Mouse (Mus musculus): ENCODE results near the gene Gsto2. TPM values are rescaled to one million over a fixed set of nuclear protein-coding genes. Genes with fewer than 3 reads are reported as not detected.

Gsto2 gene
- total RNA-seq, 2 experiments from 2014 or later, result 2.2 to 2.4 TPM

DNA sequence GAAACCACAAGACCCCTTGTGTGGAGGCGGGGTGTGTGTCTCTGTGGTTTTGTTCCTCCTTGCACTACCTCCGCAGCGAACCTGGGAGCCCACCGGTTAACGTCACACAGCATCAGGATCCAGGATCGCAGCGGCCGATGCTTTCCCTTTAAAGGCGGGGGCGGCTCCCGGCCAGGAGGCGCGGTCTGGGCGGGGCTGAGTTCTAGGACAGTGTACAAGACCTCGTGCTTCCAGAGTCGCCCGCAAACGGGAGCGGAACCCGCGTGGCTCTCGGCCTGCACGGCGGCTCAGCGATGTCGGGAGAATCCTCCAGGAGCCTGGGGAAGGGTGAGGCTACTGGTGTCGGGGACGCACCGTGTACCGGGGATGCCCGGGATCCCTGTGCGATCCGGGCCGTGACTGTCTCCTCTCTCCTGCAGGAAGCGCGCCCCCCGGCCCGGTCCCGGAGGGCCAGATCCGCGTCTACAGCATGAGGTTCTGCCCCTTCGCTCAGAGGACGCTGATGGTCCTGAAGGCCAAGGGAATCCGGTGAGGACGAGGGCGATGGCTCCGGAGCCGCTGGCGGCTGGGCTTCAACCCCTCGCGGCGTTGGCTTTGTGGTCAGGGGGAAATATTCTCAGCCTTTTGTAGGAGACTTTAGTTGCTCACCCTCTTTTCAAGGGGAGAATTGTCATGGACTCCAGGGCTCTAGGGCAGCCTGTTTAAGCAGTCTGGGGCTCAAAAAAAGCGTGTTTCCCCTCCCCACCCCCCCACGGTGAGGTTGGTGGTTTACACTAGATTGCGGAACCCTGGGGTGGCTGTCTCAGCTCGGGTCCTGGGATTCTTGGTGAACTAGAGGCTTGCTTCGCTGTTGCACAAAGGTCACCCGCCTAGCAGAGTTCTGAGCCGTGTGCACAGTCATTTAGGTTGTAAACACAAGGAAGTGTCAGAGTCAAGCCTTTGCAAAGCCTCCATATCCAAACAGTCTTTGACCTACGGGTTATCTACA, 10.2 kb upstream of the Gsto2 start, which contains the start of gene Gsto1:
Gene Gsto1 (plus strand): TSS at position 175 of the 988 bp plus-strand sequence.
- peak; percentile 81 to 83 for DNase-seq (ENCODE audit: extremely low spot score in 1 of 2, low spot score in 1 of 2)

- no peak for DNase-seq (ENCODE audit: extremely low spot score in 1 of 2, low spot score in 1 of 2)
These were observed 7.1 kb upstream of the Gsto2 start for GRCm38 (mm10) chr19:47857957-47858942.

DNA sequence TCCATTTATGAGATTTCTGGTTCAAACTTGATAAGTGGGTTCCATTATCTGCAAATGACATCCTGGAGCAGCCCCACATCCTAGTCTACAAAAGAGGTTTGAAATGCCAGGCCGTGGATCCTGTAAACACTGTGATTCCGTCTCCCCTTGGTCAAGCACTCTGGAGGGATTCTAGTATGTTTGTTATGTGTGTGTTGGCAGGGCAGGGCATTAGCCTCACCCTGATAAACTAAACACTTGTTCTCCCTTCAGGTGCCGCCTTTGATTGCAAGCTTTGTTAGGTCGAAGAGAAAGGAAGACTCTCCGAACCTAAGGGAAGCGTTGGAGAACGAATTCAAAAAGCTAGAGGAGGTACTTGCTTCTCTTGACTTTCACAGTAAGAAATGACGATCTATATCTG, 6.2 kb upstream of the Gsto2 start:
- DNase-seq (ENCODE audit: extremely low spot score in 1 of 2, low spot score in 1 of 2), result no peak

GRCm38 (mm10) chr19:47862581-47862980, 2.8 kb upstream of the Gsto2 start:
- DNase-seq (ENCODE audit: extremely low spot score in 1 of 2, low spot score in 1 of 2), result no peak

DNA sequence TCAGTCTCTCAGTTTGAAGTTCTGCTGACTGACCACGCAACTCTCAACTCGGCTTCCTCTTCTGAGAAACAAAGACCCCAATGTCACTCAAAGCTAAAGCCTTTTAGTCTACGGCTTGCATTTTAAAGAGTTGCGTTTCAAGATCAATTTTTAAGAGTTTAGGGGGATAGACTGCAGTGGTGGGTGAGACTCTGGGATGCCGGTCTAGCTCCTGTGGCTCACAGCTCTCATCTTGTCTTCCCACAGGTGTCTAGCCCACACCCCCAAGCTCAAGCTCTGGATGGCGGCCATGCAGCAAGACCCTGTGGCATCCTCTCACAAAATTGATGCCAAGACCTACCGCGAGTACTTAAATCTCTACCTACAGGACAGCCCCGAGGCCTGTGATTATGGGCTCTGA, 1.3 kb upstream of the Gsto2 start:
- DNase-seq (ENCODE audit: extremely low spot score in 1 of 2, low spot score in 1 of 2), result no peak

DNA sequence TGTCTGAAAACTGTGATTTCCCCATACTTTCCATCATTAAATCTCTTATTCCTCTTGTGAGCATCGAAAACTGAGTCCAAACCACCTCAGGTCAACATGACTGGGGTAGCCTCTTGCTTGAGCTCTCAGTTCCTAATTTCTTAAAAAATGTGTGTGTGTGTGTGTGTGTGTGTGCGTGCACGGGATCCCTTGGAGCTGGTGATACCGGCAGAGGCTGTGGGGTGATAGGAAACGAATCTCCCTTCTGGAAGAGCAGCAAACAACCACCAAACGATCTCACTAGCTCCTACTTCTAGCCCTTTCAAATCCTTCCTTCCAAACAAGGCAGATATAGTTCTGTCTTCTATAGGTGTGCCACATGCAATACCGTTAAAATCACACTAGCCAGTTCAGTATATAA, 613 bp upstream of the Gsto2 start:
- DNase-seq (ENCODE audit: extremely low spot score in 1 of 2, low spot score in 1 of 2), result no peak

DNA sequence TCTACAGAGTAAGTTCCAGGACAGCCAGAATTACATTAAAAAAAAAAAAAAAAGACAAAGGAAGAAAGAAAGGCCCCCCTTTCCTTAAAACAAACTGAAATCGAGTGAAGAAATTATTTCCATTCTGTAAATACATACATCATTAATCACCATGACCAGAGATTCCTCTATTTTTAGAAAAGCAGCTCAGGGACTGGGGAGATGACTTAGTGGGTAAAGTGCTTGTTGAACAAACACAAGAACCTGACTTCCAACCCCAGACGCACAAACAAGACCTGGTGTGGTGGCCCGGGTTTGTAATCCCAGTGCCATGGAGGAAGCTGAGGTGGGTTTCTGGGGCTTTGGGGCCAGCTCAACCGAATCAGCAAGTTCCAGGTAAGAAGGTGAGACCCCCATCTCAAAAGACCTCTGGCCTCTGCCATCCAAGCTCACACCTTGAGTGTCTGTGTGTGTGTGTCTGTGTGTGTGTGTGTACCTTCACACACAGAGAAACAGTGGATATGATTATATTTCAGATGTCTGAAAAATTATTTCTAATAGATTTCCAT, 2.4 kb downstream of the Gsto2 start:
- DNase-seq (ENCODE audit: extremely low spot score in 1 of 2, low spot score in 1 of 2), result no peak

- DNase-seq (ENCODE audit: extremely low spot score in 1 of 2, low spot score in 1 of 2), result no peak
These were observed 3.6 kb downstream of the Gsto2 start for GRCm38 (mm10) chr19:47868951-47869350.

DNA sequence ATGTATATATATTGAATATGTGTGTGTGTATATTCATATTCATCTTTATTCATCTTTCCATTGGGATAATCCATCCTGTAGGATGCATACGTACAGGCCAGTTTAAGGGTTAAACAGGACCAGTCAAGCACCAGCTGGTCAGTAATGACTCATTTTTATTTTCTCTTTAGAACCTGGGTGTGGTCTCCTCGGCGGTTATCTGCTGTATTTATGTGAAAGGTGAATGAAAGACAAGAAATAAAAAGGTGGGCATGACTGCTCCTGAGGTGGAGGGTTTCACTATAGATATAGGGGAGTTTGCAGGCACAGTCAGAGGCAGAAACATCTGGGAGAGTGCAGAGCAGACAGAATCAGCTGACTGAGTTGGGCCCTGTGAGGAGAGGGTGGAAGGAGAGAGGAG, 4.2 kb downstream of the Gsto2 start:
- DNase-seq (ENCODE audit: extremely low spot score in 1 of 2, low spot score in 1 of 2), result no peak

DNA sequence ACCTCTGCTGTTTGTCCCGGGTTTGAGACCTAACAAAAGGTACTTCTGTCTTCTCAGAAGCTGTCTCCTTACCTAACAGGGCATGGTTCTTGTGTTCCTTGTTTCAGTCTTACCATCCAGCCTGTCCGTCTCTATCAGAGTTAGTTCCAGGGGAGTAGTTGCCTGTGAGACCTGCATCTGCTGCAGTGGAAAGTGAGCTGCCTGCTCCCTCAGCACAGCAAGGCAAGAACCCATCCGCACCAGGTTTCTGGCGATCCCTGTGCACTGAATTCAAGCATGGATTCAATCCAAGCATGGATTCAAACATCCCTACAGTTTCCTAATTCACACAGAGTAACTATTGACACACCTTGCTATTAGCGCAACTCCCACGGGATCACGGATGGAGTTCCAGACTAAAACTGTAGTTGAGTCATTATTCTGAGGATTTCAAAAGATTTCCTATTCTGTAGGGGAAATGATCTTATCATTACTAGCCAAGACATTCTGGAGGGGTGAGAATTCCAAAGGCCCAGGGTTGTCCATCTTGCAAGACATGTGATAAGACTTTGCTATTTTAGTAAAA, 4.8 kb downstream of the Gsto2 start:
- no peak for DNase-seq (ENCODE audit: extremely low spot score in 1 of 2, low spot score in 1 of 2)

DNA sequence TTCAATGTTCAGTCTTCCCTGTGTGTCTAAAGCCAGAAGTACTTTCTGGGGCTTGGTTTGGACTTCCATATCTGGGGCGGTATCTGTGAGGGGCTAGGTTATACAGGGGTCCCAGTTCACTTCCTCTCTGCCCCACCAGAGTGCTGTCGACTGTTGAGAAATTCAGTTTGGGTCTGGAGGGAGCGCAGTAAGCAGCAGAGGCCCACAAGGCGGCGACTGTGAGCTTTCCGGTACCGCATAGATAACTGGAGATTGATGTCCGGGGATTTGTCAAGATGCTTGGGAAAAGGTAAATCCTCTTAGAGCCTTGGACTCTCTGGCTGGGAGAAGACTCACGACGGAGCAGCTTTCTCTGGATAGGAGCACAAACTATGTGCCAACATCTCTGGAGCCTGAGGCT, 6.2 kb downstream of the Gsto2 start:
- peak in 1 of 2 experiments; percentile 29 for DNase-seq (ENCODE audit: extremely low spot score in 1 of 2, low spot score in 1 of 2)

DNA sequence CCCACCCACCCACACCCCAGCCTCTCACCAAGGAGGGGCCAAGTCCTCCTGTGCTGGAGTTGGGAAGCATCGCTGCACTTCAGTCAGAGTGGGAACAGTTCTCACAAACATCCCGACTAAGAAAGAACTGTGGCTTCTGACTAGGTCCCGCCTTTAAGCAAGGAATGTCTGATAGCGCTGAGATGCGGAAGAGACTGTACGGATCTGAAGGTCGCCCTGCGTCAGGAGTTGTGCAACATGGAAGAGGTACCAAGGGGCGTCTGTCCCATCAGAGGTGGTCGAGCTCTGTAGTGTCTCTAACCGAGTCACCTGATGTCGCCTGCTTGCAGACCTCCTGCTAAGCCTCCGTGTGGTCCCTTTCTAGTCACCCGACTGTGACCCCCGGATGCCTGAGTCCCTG, 10.9 kb downstream of the Gsto2 start:
- DNase-seq (ENCODE audit: extremely low spot score in 1 of 2, low spot score in 1 of 2), result no peak

DNA sequence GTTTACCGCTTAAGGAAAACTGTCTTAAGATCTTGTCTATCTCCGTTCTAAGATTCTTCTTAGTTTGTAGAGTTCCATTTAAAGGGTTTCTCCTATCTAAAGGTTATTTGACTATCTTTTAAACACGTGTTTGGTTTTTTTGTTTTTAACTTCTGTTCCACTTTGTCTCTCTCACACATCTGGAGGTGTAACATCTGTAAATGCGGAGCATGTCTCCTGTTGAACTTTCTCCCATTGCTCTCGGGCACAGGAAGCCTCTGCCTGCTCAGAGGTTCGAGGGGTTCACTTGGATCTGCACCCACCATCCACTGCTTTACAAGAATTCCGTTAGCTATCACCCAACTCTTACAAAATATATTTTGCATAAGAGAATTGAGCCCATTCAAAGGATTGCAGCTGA, 16.2 kb downstream of the Gsto2 start:
- DNase-seq (ENCODE audit: extremely low spot score in 1 of 2, low spot score in 1 of 2), result no peak

GRCm38 (mm10) chr19:47882151-47882881, 17.0 kb downstream of the Gsto2 start:
- DNase-seq (ENCODE audit: extremely low spot score in 1 of 2, low spot score in 1 of 2), result peak; percentile 77 to 89

- no peak for DNase-seq (ENCODE audit: extremely low spot score in 1 of 2, low spot score in 1 of 2)
These were observed 17.5 kb downstream of the Gsto2 start for GRCm38 (mm10) chr19:47882882-47883254.

DNA sequence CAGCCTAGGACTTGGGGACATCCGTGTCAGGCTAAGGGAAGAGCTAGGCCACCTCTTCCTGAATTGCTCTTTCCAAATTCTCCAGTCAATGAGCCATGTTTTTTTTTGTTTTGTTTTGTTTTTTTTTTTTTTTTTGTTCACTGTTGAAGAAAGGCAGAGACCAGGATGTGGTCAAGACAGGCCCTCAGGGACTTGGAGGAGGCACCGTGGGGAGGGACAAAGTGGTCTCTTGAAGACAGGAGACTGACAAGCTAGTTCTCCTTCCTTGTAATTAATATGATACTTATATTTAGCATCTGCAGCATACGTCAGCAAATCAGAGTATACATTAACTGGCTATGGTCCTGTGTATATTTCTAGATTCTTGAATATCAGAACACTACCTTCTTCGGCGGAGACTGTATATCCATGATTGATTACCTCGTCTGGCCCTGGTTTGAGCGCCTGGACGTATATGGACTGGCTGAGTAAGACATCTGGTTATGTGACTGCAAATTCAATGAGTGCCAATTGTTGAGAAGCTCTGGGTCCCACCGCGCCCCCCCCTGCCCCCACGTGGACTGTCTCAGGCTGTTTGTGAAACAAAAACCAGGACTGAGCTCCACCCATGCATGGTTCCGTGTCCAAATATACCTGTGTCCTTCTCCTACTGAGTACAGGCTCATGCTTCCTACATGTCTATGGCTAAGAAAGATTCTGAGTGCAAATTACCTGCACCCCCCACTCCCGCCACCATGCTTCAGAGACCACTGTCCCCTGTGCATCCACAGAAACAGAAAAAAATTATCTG, 19.2 kb downstream of the Gsto2 start:
- no peak for DNase-seq (ENCODE audit: extremely low spot score in 1 of 2, low spot score in 1 of 2)

DNA sequence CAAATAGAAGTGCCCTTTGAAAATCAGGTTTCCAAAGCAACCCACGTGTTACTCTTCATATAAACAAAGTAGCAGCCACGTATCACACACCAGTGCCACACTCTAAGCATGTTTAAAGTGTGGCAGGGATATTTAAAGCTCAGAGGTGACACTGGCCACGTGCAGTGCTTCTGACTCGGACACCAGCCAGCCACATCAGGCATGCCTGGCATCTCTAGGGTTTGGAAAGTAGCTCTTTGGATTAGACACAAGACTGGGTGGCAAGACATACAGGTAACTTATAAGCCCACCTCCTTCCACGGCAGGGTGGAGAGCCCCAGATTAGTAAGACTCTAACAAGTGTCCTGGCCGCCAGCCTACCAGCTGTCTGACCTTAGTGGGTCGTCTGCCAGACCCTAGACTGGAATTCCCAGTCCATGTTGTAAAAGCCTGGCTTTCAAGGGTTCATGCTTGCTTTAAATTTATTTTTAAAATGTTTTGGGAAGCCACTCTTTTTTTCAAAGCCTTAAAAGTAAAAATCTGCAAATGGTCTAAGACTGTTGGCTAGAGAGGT, 19.9 kb downstream of the Gsto2 start:
- no peak for DNase-seq (ENCODE audit: extremely low spot score in 1 of 2, low spot score in 1 of 2)

GRCm38 (mm10) chr19:47885886-47886285, 20.6 kb downstream of the Gsto2 start:
- DNase-seq (ENCODE audit: extremely low spot score in 1 of 2, low spot score in 1 of 2), result no peak

DNA sequence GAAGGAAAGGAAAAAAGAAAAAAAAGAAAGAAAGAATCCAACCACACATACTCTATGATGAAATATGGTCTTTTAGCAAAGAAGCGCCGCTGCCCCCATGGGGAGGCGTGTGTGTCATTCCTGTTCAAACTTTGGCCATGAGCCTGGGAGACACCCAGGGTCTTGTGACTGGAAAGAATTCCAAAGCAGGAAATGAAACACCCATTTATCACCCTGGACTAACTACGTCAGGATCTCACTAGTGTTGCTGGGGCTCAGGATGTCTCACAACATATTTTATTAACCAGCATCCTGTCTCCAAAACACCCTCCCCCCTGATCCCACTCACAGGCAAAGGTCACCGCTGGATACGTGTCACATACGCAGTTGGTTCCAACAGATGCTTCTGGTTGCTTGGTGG, 21.3 kb downstream of the Gsto2 start:
- no peak for DNase-seq (ENCODE audit: extremely low spot score in 1 of 2, low spot score in 1 of 2)
